Mouse (Mus musculus) splenic B cell, adult 2 months (primary cell): Measurements from ENCODE around the gene Ubd.
A peak's percentile ranks its signal among the peaks of the same experiment; 100 is the strongest.

Experiments used
- DNase-seq: peaks from one replicate; pipeline ENCODE4 v3.0.0-alpha.2; 2011; ENCODE audit warnings: low read depth, low spot score
- H3K27me3 ChIP-seq: 2 replicates; pipeline ENCODE4 v1.6.1; 2012; ENCODE audit warnings: mild to moderate bottlenecking, low read length, moderate library complexity, mixed read lengths; ENCODE audit not compliant: control insufficient read depth, poor library complexity, insufficient read depth, severe bottlenecking
- H3K36me3 ChIP-seq: 2 replicates; pipeline ENCODE4 v1.6.1; 2012; ENCODE audit warnings: mild to moderate bottlenecking, low read length, moderate library complexity, mixed read lengths; ENCODE audit not compliant: control insufficient read depth, poor library complexity, insufficient read depth, severe bottlenecking

The Ubd gene

DNA sequence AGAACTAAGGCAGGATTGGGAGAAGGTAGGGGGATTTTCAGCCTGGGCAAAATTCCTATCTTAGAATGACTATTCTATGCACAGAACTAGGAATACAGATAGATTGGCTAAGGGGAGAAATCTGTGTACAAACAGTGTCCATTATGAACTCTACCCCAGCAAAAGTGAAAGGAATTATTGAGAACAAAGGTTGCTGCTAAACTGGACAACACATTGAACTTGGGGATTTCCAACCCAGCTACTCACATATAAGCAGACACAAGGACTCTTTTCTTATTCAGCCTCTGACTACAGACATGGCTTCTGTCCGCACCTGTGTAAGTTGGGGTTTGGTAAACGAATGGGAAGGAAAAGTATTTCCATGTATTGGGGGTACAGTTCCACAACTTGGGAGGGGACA, at the start of gene Ubd:
TSS of gene Ubd (plus strand) at position 237 of the 400 bp plus-strand sequence.
- Histone ChIP-seq H3K36me3 (no peaks in the 10 kb centered on the region), H3K27me3 (no peaks in the 10 kb centered on the region)
- DNase-seq = no peak

DNA sequence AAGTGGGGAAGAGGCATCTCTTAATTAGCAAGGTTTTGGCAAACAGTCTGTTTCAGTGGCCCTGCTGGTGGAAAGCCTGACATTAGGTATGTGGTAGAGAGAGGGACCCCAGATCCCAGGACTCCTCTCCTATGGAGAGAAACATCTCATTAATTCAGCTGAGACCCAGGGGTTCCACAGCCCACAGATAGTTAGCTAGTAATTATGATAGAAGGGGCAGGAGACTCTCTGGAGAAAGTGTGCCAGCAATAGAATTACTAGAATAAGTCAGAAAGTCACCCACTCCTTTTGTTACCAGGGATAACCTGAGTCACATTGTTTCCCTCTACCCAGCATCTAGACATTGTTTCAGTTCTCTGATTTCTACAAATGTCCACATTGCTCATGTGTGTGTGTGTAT, 32.3 kb upstream of the Ubd start, which contains the start of gene Olfr93:
TSS of gene Olfr93 (minus strand) at position 101 of the 400 bp plus-strand sequence.
- H3K27me3 ChIP-seq = no peaks in the 10 kb centered on the region
- no peak for DNase-seq
- no peaks in the 10 kb centered on the region for H3K36me3 ChIP-seq

DNA sequence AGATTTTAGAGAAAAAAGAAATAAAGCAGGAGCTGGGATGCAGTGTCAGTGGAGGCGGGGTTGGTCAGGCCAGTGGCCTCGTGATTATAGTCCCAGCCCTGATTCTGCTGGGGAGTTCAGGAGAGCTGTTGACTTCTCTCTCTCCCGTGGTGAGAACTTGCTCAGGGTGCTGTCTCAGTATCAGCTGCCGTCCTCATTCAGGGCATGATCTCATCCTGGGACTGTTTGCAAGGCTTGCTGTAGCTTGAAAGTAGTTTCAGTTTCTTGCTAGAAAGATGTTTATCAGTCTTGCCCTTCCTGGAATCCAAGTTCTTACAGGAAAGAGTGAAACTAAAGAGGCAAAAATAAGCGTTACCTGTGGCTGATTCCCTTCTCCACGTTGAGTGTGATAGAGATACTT, 8.2 kb upstream of the Ubd start:
- Histone ChIP-seq H3K27me3 (no peaks in the 10 kb centered on the region), H3K36me3 (no peaks in the 10 kb centered on the region)
- DNase-seq = no peak

DNA sequence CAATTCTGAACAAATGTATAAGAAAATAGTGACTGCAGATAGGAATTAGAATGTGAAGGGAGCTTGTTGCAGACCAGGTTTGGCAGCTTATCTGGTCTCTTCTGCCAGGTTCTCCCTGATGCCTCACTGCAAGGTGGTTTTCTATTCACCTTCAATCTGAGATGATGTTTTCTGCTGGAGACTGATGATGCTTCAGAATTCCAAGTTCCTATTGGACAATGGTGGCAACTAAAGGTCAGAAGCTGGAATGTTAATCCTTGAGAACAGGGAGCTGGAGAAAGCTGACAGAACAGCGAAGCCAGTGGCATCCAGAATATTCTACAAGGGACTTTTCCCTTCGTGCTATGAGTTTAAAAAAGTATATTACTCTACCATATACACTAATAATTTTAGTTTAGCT, 3.0 kb upstream of the Ubd start:
- no peaks in the 10 kb centered on the region for H3K36me3 ChIP-seq
- no peaks in the 10 kb centered on the region for H3K27me3 ChIP-seq
- peak; percentile 11 for DNase-seq

DNA sequence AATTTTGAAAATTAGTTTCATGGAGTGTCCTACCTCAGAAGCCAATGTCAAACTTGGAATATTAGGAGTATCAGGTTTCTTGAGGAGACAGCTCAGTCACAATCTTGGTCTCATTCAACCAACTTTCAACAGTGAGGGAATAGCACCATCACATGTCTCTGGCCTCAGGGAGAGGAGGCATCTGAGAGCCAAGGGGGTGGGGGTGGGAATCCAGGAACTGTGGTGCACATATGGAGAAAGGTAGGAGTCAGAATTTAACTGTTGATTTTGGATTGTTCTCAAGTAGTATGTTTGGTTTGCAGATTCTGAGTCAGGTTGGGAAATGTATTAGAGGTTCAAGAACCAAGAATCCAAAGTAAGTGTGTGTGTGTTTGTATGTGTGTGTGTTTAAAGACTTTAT, 660 bp upstream of the Ubd start:
- no peaks in the 10 kb centered on the region for H3K27me3 ChIP-seq
- DNase-seq = no peak
- H3K36me3 ChIP-seq = no peaks in the 10 kb centered on the region

DNA sequence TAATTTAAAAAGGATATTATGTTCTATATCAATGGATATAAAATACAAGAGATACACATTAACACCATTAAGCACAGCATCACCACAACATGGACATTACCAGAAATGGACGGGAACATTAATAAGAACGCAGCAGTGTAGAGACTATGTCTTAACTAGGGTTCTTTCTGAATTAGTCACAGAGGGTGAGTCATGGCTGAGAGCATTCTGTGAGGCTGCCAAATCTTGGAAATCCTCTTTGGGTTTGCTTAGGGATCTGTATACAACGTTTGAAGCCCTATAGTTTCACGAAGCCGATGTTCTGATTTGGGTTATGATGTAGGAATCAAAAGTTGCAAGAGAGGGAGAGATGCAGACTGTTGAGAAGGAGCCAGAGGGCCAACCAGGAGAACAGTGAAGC, 1.1 kb downstream of the Ubd start:
- Histone ChIP-seq H3K36me3 (no peaks in the 10 kb centered on the region), H3K27me3 (no peaks in the 10 kb centered on the region)
- DNase-seq = no peak

DNA sequence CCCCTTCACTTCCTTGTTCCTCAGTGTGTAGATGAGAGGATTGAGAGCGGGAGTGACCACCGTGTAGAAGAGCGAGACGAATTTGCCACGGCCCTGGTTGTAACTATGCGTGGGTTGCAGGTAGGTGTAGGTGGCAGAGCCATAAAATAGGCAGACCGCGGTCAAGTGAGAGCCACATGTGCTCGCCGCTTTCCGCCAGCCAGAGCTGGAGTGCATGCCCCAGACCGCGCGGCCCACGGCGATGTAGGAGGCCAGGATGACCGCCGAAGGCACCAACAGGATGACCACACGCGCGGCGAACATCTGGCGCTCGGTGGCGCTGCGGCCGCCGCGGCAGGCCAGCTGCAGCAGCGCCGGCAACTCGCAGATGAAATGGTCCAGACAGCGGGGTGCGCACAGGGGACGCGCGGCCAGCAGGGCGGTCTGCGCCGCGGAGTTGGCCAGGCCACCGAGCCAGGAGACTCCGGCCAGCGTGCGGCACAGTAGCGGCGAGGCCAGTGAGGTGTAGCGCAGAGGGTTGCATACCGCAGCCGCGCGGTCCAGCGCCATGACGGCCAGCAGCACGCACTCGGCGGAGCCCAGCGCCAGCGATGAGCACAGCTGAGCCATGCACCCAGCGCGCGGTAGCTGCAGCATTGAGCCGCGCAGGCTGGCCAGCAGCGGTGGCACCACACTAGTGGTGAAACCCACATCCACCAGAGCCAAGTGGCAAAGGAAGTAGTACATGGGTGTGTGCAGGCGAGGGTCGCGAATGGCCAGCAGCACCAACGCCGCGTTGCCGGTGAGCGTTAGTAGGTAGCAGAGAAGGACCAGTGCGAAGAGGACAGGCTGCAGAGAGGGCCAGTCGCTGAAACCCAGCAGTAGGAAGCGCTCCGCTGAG, 3.4 kb downstream of the Ubd start:
- H3K36me3 ChIP-seq = no peaks in the 10 kb centered on the region
- no peaks in the 10 kb centered on the region for H3K27me3 ChIP-seq
- no peak for DNase-seq

DNA sequence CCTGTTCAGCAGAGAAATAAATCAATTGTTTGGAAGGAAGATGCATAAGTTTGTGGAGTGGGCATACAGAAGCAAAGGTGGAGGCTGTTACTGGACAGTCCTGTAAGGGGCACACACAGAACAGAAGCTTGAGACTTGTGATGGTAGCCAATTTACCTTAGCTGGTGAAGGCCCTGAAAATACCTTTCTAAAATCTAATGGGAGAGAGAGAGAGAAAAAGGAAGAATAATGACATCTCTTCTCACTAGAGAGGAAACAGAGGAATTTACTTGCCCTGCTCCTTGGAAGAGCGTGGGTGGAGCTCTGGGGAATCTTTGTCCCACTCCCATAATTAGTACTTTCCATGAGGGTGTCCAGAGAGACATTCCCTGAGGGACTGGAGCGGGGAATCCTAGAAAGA, 7.2 kb downstream of the Ubd start, which contains the start of gene Olfr94:
TSS of gene Olfr94 (minus strand) at position 101 of the 400 bp plus-strand sequence.
- no peak for DNase-seq
- H3K36me3 ChIP-seq = no peaks in the 10 kb centered on the region
- no peaks in the 10 kb centered on the region for H3K27me3 ChIP-seq

DNA sequence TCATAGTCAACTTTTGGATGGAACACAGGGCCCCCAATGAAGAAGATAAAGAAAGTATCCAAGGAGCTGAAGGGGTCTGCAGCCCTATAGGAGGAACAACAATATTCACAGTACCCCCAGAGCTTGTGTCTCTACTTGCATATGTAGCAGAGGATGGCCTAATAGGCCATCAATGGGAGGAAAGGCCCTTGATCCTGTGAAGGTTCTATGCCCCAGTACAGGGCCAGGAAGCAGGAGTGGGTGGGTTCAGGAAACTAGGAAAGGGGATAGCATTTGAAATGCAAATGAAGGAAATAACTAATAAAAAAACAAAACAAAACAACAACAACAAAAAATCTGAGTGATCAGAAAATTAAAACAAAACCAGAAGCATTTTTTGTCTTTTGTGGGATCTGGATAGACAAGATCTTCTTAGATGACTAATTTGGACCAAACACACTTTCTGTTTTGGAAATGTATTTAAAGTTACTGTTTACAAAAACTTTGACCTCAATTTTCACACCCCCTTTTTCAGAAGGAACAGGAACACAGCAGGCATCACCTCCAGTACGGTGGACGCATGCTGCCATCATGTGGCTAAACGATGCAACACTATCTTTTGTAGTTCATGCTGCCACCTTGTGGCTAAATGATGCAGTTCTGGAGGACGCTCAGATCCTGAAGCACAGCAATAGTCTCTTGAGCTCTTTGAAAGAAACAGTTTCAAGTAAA, 9.7 kb downstream of the Ubd start:
- DNase-seq = peak; percentile 81
- H3K36me3 ChIP-seq = no peaks in the 10 kb centered on the region
- no peaks in the 10 kb centered on the region for H3K27me3 ChIP-seq

DNA sequence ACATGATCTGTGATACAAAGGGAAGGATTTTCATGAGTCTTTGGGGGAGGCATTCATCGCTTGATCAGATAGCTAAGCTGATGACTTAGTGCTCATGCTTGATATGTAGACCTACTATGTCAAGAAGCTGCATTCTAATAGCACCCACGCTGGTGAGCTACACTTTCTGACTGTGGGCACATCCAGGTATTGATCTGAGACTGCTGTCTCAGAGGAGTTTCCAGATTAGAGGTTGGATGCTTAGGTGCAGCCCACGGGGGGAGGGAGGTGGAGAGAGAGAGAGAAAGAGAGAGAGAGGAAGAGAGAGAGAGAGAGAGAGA, 10.2 kb downstream of the Ubd start:
- Histone ChIP-seq H3K36me3 (no peaks in the 10 kb centered on the region), H3K27me3 (no peaks in the 10 kb centered on the region)
- DNase-seq = no peak

DNA sequence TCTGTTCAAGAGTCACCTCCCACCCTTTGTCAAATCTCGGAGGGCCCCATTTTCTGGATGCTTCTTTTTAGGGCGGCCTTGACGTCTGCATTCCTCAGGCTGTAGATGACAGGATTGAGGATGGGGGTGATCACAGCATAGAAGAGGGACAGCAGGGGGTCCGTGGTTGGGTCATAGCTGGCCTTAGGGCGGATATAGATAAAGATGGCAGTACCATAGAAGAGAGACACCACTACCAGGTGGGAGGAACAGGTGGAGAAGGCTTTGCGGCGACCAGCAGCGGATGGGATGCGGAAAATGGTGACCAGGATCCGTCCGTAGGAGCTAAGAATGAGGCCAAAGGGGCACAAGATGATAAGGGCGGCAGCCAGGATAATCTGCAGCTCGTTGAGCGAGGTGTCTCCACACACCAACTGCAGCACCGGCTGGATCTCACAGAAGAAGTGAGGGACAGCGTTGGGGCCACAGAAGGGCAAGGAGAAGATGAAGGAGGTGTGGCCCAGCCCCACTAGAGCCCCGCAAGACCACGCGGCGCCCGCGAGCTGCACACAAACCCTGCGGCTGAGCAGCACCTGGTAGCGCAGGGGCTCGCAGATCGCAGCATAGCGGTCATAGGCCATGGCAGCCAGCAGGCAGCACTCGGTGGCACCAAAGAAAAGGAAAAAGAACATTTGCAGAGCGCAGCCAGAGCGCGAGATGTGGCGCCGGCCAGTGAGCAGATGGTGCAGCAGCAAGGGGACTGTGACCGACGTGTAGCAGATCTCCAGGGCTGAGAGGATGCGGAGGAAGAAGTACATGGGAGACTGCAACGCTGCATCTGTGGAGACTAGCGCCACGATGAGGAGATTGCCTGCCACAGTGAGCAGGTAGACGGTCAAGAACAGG, 17.4 kb downstream of the Ubd start:
- H3K27me3 ChIP-seq = no peaks in the 10 kb centered on the region
- no peak for DNase-seq
- no peaks in the 10 kb centered on the region for H3K36me3 ChIP-seq

DNA sequence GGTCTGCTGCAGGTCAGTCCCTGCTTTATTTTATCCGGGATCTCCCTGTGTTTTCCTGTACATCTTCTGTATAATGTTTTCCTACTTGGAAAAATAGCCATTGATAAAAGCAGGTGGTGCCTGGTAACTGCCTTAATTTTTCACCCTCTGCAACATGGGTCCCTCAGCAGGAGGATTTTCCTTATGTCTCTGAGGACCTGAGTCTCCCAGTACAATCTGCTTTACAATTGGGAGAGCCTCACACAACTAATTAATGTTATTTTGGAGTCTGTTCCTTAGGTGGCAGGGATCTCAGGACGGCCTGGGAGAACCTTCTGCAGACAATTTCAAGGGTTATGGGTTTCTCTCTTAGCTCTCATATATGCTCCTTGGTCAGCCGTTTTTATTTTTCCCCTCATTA, 19.3 kb downstream of the Ubd start, which contains the start of gene Olfr95:
TSS of gene Olfr95 (minus strand) at position 101 of the 400 bp plus-strand sequence.
- Histone ChIP-seq H3K36me3 (no peaks in the 10 kb centered on the region), H3K27me3 (no peaks in the 10 kb centered on the region)
- no peak for DNase-seq

DNA sequence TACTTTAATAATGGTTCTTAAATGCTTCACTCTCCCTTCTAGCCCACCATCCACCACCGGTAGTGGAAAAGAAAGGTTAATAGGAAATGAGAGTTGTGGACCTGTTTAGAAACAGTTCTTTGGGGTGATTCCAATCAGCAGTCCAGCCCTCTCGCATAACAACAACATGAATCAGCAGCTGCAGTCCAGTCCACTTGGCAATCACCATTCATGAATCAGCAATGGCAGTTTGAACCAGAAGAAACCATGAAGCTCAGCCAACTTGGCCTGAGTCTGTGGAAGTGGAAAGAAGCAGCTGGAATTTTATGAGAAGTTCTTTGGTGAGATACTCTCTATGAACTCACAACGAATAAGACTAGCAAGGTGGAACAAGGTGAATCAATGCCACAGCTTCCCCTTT, 24.8 kb downstream of the Ubd start:
- no peaks in the 10 kb centered on the region for H3K27me3 ChIP-seq
- no peaks in the 10 kb centered on the region for H3K36me3 ChIP-seq
- no peak for DNase-seq

DNA sequence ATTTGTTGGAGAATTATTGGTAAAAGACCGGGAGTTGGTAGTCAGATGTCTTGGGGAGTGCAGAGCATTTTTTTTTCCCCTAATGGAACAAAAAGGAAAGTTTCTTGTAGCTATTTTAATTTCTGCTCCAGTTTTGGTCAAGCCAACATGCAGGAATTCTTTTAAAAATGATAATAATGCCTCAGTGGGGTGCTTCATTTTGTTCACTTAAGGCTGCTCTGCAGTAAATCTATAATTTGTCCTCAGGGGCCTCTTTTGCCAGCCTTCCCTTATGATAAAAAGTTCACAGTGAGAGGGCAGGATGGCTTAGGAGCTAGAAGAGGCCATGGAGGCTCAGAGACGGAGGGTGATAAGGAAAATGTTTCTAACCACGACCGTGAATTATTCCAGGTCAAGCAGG, 26.2 kb downstream of the Ubd start, which contains the start of gene Olfr96:
TSS of gene Olfr96 (plus strand) at position 301 of the 400 bp plus-strand sequence.
- no peaks in the 10 kb centered on the region for H3K27me3 ChIP-seq
- H3K36me3 ChIP-seq = no peaks in the 10 kb centered on the region
- no peak for DNase-seq
